Mouse (Mus musculus) thymus, adult 2 months (tissue): ENCODE data around the gene Usp32. TPM values are rescaled to one million over a fixed set of nuclear protein-coding genes. Genes with fewer than 3 reads are reported as not detected.

Source experiments
- DNase-seq: peaks from one replicate; pipeline ENCODE4 v3.0.0; 2021
- H3K27ac ChIP-seq: fragments of 200-500 bp; 2 replicates; pipeline ENCODE4 v1.5.1; 2012; ENCODE audit warnings: low read length, control low read depth; ENCODE audit not compliant: control insufficient read depth, insufficient read depth
- H3K27me3 ChIP-seq: fragments of 200-500 bp; 2 replicates; pipeline ENCODE4 v1.6.1; 2012; ENCODE audit warnings: mild to moderate bottlenecking, low read length, moderate library complexity, mixed read lengths; ENCODE audit not compliant: control insufficient read depth, insufficient read depth
- H3K36me3 ChIP-seq: fragments of 200-500 bp; 2 replicates; pipeline ENCODE4 v1.6.1; 2012; ENCODE audit warnings: mild to moderate bottlenecking, low read length, moderate library complexity; ENCODE audit not compliant: control insufficient read depth, insufficient read depth
- H3K4me1 ChIP-seq: fragments of 200-500 bp; replicated peaks from 2 replicates; pipeline ENCODE4 v1.6.1; 2012; ENCODE audit warnings: low read length; ENCODE audit not compliant: control insufficient read depth, insufficient read depth
- H3K4me3 ChIP-seq: fragments of 200-500 bp; 2 replicates; pipeline ENCODE4 v1.5.1; 2012; ENCODE audit warnings: mild to moderate bottlenecking, low read length, control low read depth, moderate library complexity; ENCODE audit not compliant: control insufficient read depth, insufficient read depth
- CTCF ChIP-seq: fragments of 200-500 bp; IDR thresholded peaks from 2 replicates; pipeline ENCODE4 v1.5.1; 2012; ENCODE audit warnings: mild to moderate bottlenecking, control low read depth, low read length, moderate library complexity, borderline replicate concordance; ENCODE audit not compliant: control insufficient read depth, poor library complexity, insufficient read depth; ENCODE audit errors: extremely low read depth
- POLR2A ChIP-seq: fragments of 200-500 bp; IDR thresholded peaks from 2 replicates; pipeline ENCODE4 v1.6.1; 2012; ENCODE audit warnings: mild to moderate bottlenecking, low read length, control low read depth, moderate library complexity; ENCODE audit not compliant: control insufficient read depth, poor library complexity, insufficient read depth; ENCODE audit errors: extremely low read depth
- WGBS: fragments of 180-500 bp; shearing (Covaris S2); methylation state at CpG from one replicate; pipeline ENCODE4 v1.1.7; 2018; 5-methylcytosine and 5-hydroxymethylcytosine counted together
- polyA plus RNA-seq: library from polyadenylated mRNA; depleted of rRNA; stranded (reverse); fragments of >200 nt; gene quantifications from 2 replicates; pipeline ENCODE4 v1.2.3, GENCODE M21; 2012; rRNA removed

Gene Usp32
- 4.0 and 4.4 TPM in 2 replicates for polyA plus RNA-seq

- no peaks in the 10 kb centered on the region for H3K27me3 ChIP-seq
- H3K36me3 ChIP-seq = no peaks in the 10 kb centered on the region
- H3K4me3 ChIP-seq = peak within 1 kb of the TSS; percentile 61
- H3K4me1 ChIP-seq = peaks cover 5% of the 10 kb centered on the region
- TF ChIP-seq POLR2A (peak; percentile 95), CTCF (peak; percentile 42; the same call in 1 of the 2 replicates)
- DNase-seq = peak; percentile 94
- under 1% methylated on average over 82 of the region's 94 CpGs for WGBS
- peak within 1 kb of the TSS; percentile 20; the same call in 1 of the 2 replicates for H3K27ac ChIP-seq
Measured at GRCm38 (mm10) chr11:85139581-85140540, at the start of gene Usp32. Usp32 (minus strand) TSS chr11:85140161.

GRCm38 (mm10) chr11:85189110-85189509 lies 49.1 kb upstream of the Usp32 start:
- H3K4me3 ChIP-seq = no peak overlapping the region
- no peaks in the 10 kb centered on the region for H3K27me3 ChIP-seq
- 96% methylated on average over 4 of the region's 4 CpGs for WGBS
- TF ChIP-seq CTCF = no peak
- no peak for TF ChIP-seq POLR2A
- H3K36me3 ChIP-seq = peaks cover 36% of the 10 kb centered on the region
- H3K4me1 ChIP-seq = no peaks in the 10 kb centered on the region
- no peak for DNase-seq
- no peak overlapping the region for H3K27ac ChIP-seq

GRCm38 (mm10) chr11:85184839-85185238 lies 44.9 kb upstream of the Usp32 start:
- TF ChIP-seq POLR2A (no peak), CTCF (no peak)
- H3K36me3 ChIP-seq = 0 out of 2 replicates have a peak, but pooled peaks cover under 1% of the 10 kb centered on the region
- WGBS = 96% methylated on average over 6 of the region's 6 CpGs
- DNase-seq = no peak
- no peak overlapping the region for H3K4me3 ChIP-seq
- H3K27ac ChIP-seq = no peak overlapping the region
- H3K4me1 ChIP-seq = peaks cover 4% of the 10 kb centered on the region; the same call in 1 of the 2 replicates
- H3K27me3 ChIP-seq = no peaks in the 10 kb centered on the region

- DNase-seq = peak; percentile 64
- 93% methylated on average over 5 of the region's 5 CpGs for WGBS
- Histone ChIP-seq H3K36me3 (no peaks in the 10 kb centered on the region), H3K4me3 (no peak overlapping the region), H3K27ac (no peak overlapping the region), H3K4me1 (peaks cover 4% of the 10 kb centered on the region; the same call in 1 of the 2 replicates), H3K27me3 (no peaks in the 10 kb centered on the region)
- TF ChIP-seq CTCF (no peak), POLR2A (no peak)
Measured at GRCm38 (mm10) chr11:85184082-85184481, 44.1 kb upstream of the Usp32 start.

GRCm38 (mm10) chr11:85183284-85183779 lies 43.4 kb upstream of the Usp32 start:
- H3K27me3 ChIP-seq = no peaks in the 10 kb centered on the region
- no peaks in the 10 kb centered on the region for H3K36me3 ChIP-seq
- H3K4me1 ChIP-seq = peaks cover 4% of the 10 kb centered on the region; the same call in 1 of the 2 replicates
- no peak for DNase-seq
- 39% methylated on average over 13 of the region's 13 CpGs for WGBS
- TF ChIP-seq POLR2A (no peak), CTCF (no peak)
- no peak overlapping the region; the same call in 1 of the 2 replicates for H3K4me3 ChIP-seq
- no peak overlapping the region for H3K27ac ChIP-seq

GRCm38 (mm10) chr11:85182617-85183283 lies 42.8 kb upstream of the Usp32 start:
- H3K4me3 ChIP-seq = peak overlapping the region; percentile 42
- no peak overlapping the region for H3K27ac ChIP-seq
- peak; percentile 86 for DNase-seq
- WGBS = 8% methylated on average over 20 of the region's 20 CpGs
- peaks cover 4% of the 10 kb centered on the region; the same call in 1 of the 2 replicates for H3K4me1 ChIP-seq
- TF ChIP-seq POLR2A = no peak
- TF ChIP-seq CTCF = peak; percentile 89
- H3K36me3 ChIP-seq = no peaks in the 10 kb centered on the region
- no peaks in the 10 kb centered on the region for H3K27me3 ChIP-seq
